Mouse (Mus musculus) liver, adult 2 months (tissue): ENCODE data around the gene Mllt11. TPM values are rescaled to one million over a fixed set of nuclear protein-coding genes. Genes with fewer than 3 reads are reported as not detected.

ENCODE experiments used
- DNase-seq: peaks from one replicate; pipeline ENCODE4 v3.0.0-alpha.2; 2011; ENCODE audit warnings: low read depth, low spot score; ENCODE audit errors: extremely low read depth
- H3K27ac ChIP-seq: fragments of 200-500 bp; replicated peaks from 2 replicates; pipeline ENCODE4 v1.5.1; 2012; ENCODE audit warnings: low read depth, mild to moderate bottlenecking, control low read depth, inconsistent platforms, low read length; ENCODE audit not compliant: insufficient read depth
- H3K27me3 ChIP-seq: fragments of 200-500 bp; 2 replicates; pipeline ENCODE4 v1.6.1; 2012; ENCODE audit warnings: mild to moderate bottlenecking, moderate library complexity, low read length, inconsistent platforms; ENCODE audit not compliant: control insufficient read depth, insufficient read depth
- H3K36me3 ChIP-seq: fragments of 200-500 bp; 2 replicates; pipeline ENCODE4 v1.6.1; 2012; ENCODE audit warnings: low read length, inconsistent platforms; ENCODE audit not compliant: control insufficient read depth, insufficient read depth
- H3K4me1 ChIP-seq: fragments of 200-500 bp; 2 replicates; pipeline ENCODE4 v1.6.1; 2011; ENCODE audit warnings: low read length; ENCODE audit not compliant: control insufficient read depth, insufficient read depth
- H3K4me3 ChIP-seq: fragments of 200-500 bp; 2 replicates; pipeline ENCODE4 v1.5.1; 2011; ENCODE audit warnings: low read depth, mild to moderate bottlenecking, control low read depth, low read length, moderate library complexity; ENCODE audit not compliant: insufficient read depth
- H3K79me2 ChIP-seq: fragments of 200-500 bp; 2 replicates; pipeline ENCODE4 v1.6.1; 2012; ENCODE audit warnings: inconsistent platforms, mild to moderate bottlenecking, low read length, moderate library complexity; ENCODE audit not compliant: control insufficient read depth, insufficient read depth
- H3K9ac ChIP-seq: fragments of 200-500 bp; 2 replicates; pipeline ENCODE4 v1.6.1; 2012; ENCODE audit warnings: low read depth, mild to moderate bottlenecking, control low read depth, inconsistent platforms, low read length
- CTCF ChIP-seq: fragments of 200-500 bp; IDR thresholded peaks from 2 replicates; pipeline ENCODE4 v1.5.1; 2011; ENCODE audit warnings: low read depth, low read length, control low read depth
- POLR2A ChIP-seq: fragments of 200-500 bp; IDR thresholded peaks from 2 replicates; pipeline ENCODE4 v1.6.1; 2011; ENCODE audit warnings: low read length, control low read depth; ENCODE audit not compliant: insufficient read depth; ENCODE audit errors: extremely low read depth
- WGBS: fragments of 180-500 bp; shearing (Covaris S2); methylation state at CpG from one replicate; pipeline ENCODE4 v1.1.7; 2018; 5-methylcytosine and 5-hydroxymethylcytosine counted together
- polyA plus RNA-seq: library from polyadenylated mRNA; depleted of rRNA; stranded (reverse); fragments of >200 nt; gene quantifications from 2 replicates; pipeline ENCODE4 v1.2.3, GENCODE M21; 2012
- total RNA-seq: library from RNA; depleted of rRNA; stranded (reverse); fragments of >200 nt; gene quantifications from 2 replicates; pipeline ENCODE4 v1.2.3, GENCODE M21; 2014

The Mllt11 gene
- total and polyA plus RNA-seq, 2 experiments, result 0.83 to 1.4 TPM

DNA sequence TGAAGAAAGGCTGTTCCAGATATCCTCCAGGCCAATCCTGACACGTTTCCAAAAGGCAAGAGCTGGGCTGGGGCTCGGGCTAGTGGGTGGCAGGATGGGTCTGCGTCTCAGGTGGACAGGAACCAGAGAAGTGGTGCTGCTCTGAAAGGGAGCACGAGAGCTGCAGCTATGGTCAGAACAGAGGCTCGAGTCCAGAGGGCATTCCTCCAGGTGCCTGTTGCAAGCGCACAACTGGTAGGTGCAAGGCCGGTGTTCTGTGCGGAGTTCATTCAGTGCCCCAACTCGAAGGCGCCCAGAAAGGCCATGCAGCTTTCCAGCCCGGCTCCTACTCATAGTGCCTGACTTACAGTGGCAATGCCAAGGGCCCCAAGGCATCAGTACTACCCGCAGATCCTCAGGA, 8.0 kb upstream of the Mllt11 start:
- no peak overlapping the region for H3K27ac ChIP-seq
- no peak overlapping the region for H3K4me3 ChIP-seq
- 53% methylated on average over 12 of the region's 12 CpGs for WGBS
- no peak overlapping the region for H3K9ac ChIP-seq
- H3K4me1 ChIP-seq, result no peaks in the 10 kb centered on the region
- H3K36me3 ChIP-seq, result peaks cover under 1% of the 10 kb centered on the region; the same call in 1 of the 2 replicates
- DNase-seq, result peak; percentile 66
- H3K79me2 ChIP-seq, result no peaks in the 10 kb centered on the region
- no peaks in the 10 kb centered on the region for H3K27me3 ChIP-seq
- TF ChIP-seq POLR2A, result no peak
- no peak for TF ChIP-seq CTCF

DNA sequence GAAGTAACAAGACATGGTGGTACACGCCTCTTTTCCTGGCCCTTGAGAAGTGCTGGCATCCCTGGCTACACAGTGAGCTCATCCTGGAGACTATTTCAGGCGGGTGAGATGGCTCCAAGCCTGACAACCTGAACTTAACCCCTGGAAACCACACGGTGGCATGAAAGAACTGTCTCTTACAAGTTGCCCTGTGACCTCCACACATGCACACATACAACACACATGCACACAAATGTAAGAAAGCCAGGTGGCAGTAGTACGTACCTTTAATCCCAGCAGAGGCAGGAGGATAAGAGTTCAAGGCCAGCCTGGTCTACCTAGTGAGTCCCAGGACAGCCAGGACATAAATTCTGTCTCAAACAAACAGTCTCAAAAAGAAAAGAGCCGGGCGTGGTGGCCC, 7.1 kb upstream of the Mllt11 start:
- no peaks in the 10 kb centered on the region for H3K4me1 ChIP-seq
- H3K27ac ChIP-seq, result no peak overlapping the region
- no peak for DNase-seq
- no peak for TF ChIP-seq POLR2A
- no peak for TF ChIP-seq CTCF
- no peaks in the 10 kb centered on the region for H3K79me2 ChIP-seq
- no peak overlapping the region for H3K4me3 ChIP-seq
- no peaks in the 10 kb centered on the region for H3K27me3 ChIP-seq
- H3K9ac ChIP-seq, result no peak overlapping the region
- H3K36me3 ChIP-seq, result peaks cover 3% of the 10 kb centered on the region; the same call in 1 of the 2 replicates
- WGBS, result 70% methylated on average over 6 of the region's 6 CpGs

DNA sequence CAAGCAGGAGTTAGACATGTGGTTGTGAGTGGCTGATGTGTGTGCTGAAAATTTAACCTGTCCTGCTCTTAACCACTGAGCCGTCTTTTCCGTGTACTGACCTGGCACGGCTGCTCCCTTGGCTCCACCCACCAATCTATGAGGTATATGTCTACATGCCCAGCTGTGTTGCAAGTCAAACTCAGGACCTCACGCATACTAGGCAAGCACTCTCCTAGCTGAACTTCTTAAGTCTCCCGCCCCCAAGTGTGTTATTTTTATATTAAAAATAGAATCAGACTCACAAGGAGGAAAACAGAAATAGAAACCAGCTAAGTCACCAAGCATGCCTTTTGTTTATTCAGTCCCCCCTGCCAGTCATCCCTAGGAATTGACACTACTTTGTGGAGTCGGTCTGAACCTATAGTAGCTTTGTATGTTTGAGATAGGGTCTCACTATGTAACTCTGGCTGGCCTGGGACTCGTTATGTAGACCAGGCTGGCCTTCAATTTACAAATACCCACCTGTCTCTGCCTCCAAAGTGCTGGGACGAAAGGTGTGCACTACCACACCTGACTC, 5.6 kb upstream of the Mllt11 start:
- TF ChIP-seq CTCF (no peak), POLR2A (no peak)
- DNase-seq, result no peak
- Histone ChIP-seq H3K9ac (no peak overlapping the region), H3K4me1 (no peaks in the 10 kb centered on the region), H3K27ac (no peak overlapping the region), H3K4me3 (no peak overlapping the region), H3K27me3 (no peaks in the 10 kb centered on the region), H3K36me3 (peaks cover 9% of the 10 kb centered on the region; the same call in 1 of the 2 replicates), H3K79me2 (no peaks in the 10 kb centered on the region)
- 63% methylated on average over 8 of the region's 8 CpGs for WGBS

DNA sequence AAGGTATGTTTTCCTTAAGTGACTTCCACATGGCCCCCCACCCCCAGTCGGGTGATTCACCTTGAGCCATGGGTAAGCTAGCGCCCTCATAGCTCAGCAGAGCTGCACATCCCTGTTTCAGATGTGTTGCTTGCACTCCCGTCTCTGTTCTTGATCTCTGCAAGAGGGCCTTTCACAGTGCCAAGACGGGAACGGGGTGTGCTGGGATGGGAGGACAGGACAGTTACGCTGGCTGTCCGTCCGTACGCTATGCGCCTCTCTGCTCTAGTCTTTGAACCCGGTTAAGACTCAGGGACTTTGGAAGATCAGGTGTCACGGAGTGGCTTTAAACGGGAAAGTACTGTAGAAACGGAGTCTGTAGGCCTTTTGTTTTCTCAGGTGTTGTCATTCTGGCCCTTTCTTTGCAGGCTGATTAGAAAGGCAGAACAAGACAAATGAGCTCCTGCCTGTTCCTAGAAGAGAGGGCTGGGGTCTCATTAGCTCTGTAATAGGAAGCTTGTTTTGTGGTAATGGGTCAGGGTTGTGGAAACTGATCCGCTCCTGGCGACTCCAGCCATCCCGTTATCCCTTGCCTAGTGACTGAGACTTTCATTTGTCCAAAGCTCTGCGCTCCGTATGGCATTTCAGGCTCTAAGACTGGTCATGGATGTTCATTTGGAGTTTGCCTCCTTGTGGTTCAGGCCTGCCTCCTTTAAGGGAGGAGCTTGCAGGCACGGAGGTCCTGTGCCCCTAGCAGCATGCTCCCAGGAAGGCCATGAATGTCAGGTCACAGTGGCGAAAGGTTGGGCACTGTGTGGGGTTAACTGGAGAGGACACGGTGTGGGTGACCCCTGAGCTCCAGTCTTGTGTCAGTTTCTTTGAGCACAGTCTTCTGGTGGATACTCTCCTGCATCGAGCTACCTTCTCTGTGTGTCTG, 3.7 kb upstream of the Mllt11 start:
- H3K4me3 ChIP-seq, result no peak overlapping the region
- H3K27ac ChIP-seq, result no peak overlapping the region
- no peaks in the 10 kb centered on the region for H3K27me3 ChIP-seq
- H3K9ac ChIP-seq, result no peak overlapping the region
- no peak for TF ChIP-seq CTCF
- TF ChIP-seq POLR2A, result no peak
- WGBS, result 93% methylated on average over 23 of the region's 23 CpGs
- DNase-seq, result no peak
- H3K79me2 ChIP-seq, result 0 out of 2 replicates have a peak, but pooled peaks cover 3% of the 10 kb centered on the region
- peaks cover 12% of the 10 kb centered on the region; the same call in 1 of the 2 replicates for H3K36me3 ChIP-seq
- H3K4me1 ChIP-seq, result no peaks in the 10 kb centered on the region

DNA sequence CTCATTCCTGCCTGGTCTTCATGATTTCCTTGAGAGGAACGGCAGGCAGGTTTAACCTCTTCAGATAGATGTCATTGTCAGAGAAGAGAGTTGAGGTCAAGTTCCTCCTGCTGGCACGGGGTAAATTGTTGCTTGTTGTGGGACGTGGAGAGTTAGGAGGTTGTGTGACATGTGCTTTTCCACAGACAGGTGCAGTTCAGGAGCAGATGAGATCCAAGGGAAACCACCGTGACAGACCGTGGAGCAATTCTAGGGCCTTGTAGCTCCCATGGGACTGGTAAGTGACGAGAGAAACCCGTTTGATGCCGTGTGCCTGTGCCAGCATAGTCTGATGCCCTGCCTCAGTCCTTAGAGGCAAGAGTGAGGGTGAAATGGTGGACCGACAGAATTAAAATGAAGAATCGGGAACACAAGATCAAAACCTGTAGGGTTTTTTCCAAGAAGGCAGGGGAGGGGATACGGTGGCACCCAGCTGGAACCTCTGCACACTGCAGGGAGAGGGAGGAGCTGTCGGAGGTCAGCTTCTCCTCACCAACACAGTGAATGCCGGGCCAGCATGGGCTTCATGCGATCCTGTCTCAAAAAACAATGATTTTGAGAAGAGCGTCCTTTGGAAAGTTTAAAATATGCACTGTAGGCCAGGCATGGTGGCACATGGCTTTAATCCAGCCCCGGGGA, 1.5 kb upstream of the Mllt11 start:
- Histone ChIP-seq H3K4me1 (no peaks in the 10 kb centered on the region; the same call in 1 of the 2 replicates), H3K27me3 (no peaks in the 10 kb centered on the region), H3K9ac (no peak overlapping the region), H3K27ac (no peak overlapping the region), H3K79me2 (peaks cover 9% of the 10 kb centered on the region; the same call in 1 of the 2 replicates), H3K4me3 (no peak overlapping the region), H3K36me3 (peaks cover 12% of the 10 kb centered on the region; the same call in 1 of the 2 replicates)
- no peak for TF ChIP-seq POLR2A
- TF ChIP-seq CTCF, result no peak
- 96% methylated on average over 16 of the region's 16 CpGs for WGBS
- DNase-seq, result no peak
